Mouse (Mus musculus) ovary, postnatal 10 days (tissue): Measurements from ENCODE around the gene Ifne.

Experiments used
- DNase-seq: peaks from one replicate; pipeline ENCODE4 v3.0.0; 2022; ENCODE audit warnings: low spot score

Ifne gene

GRCm38 (mm10) chr4:88880101-88880500, at the start of gene Ifne:
Ifne (minus strand) TSS chr4:88880201.
- no peak for DNase-seq

GRCm38 (mm10) chr4:88928341-88929102, 48.5 kb upstream of the Ifne start:
- DNase-seq = no peak

GRCm38 (mm10) chr4:88927850-88928249, 47.8 kb upstream of the Ifne start:
- DNase-seq = no peak

GRCm38 (mm10) chr4:88926637-88927036, 46.6 kb upstream of the Ifne start:
- DNase-seq = no peak

GRCm38 (mm10) chr4:88926082-88926481, 46.1 kb upstream of the Ifne start:
- no peak for DNase-seq

GRCm38 (mm10) chr4:88925456-88925855, 45.5 kb upstream of the Ifne start:
- no peak for DNase-seq

- no peak for DNase-seq
Observed at GRCm38 (mm10) chr4:88921280-88921679, 41.3 kb upstream of the Ifne start.

- no peak for DNase-seq
Observed at GRCm38 (mm10) chr4:88917770-88918460, 37.9 kb upstream of the Ifne start.

GRCm38 (mm10) chr4:88916306-88916705, 36.3 kb upstream of the Ifne start:
- DNase-seq = no peak

GRCm38 (mm10) chr4:88913984-88914383, 34.0 kb upstream of the Ifne start:
- no peak for DNase-seq

- DNase-seq = no peak
Observed at GRCm38 (mm10) chr4:88912882-88913281, 32.9 kb upstream of the Ifne start.

GRCm38 (mm10) chr4:88912187-88912586, 32.2 kb upstream of the Ifne start:
- DNase-seq = no peak

GRCm38 (mm10) chr4:88909600-88910534, 29.9 kb upstream of the Ifne start:
- DNase-seq = no peak

- no peak for DNase-seq
Observed at GRCm38 (mm10) chr4:88893201-88893754, 13.3 kb upstream of the Ifne start.

- no peak for DNase-seq
Observed at GRCm38 (mm10) chr4:88888236-88888635, 8.2 kb upstream of the Ifne start.

GRCm38 (mm10) chr4:88878772-88879171, 1.2 kb downstream of the Ifne start:
- no peak for DNase-seq

GRCm38 (mm10) chr4:88878246-88878645, 1.8 kb downstream of the Ifne start:
- no peak for DNase-seq

- DNase-seq = no peak
Observed at GRCm38 (mm10) chr4:88876520-88876919, 3.5 kb downstream of the Ifne start.

- DNase-seq = no peak
Observed at GRCm38 (mm10) chr4:88875435-88876095, 4.4 kb downstream of the Ifne start.

GRCm38 (mm10) chr4:88872691-88873090, 7.3 kb downstream of the Ifne start:
- no peak for DNase-seq
